Mouse (Mus musculus) C2C12 (cell line): ENCODE results near the gene Nkiras2.

ENCODE experiments used
- CEBPB ChIP-seq: IDR thresholded peaks from one replicate; pipeline ENCODE4 v1.6.1; 2011; ENCODE audit warnings: low read depth, mild to moderate bottlenecking, control low read depth, moderate library complexity
- CTCF ChIP-seq: IDR thresholded peaks from one replicate; pipeline ENCODE4 v1.5.1; 2011; ENCODE audit not compliant: control insufficient read depth, insufficient read depth, insufficient read length
- MYOD1 ChIP-seq: IDR thresholded peaks from one replicate; pipeline ENCODE4 v1.6.1; 2011; ENCODE audit warnings: low read depth; ENCODE audit not compliant: control insufficient read depth, insufficient read length
- MYOG ChIP-seq: IDR thresholded peaks from one replicate; pipeline ENCODE4 v1.6.1; 2011; ENCODE audit not compliant: control insufficient read depth, insufficient read length; ENCODE audit errors: extremely low read depth
- USF1 ChIP-seq: IDR thresholded peaks from one replicate; pipeline ENCODE4 v1.6.1; 2011; ENCODE audit warnings: low read depth, mild to moderate bottlenecking, control low read depth, moderate library complexity

GRCm38 (mm10) chr11:100574188-100574587 lies 44.9 kb upstream of the Nkiras2 start:
- TF ChIP-seq CTCF (no peak), USF1 (no peak), CEBPB (no peak), MYOG (no peak), MYOD1 (no peak)
